Mouse (Mus musculus) mature B cell (primary cell): Measurements from ENCODE around the gene Tpst2.

Experiments
- in situ Hi-C: fragments of 300-500 bp; cut with MboI; formaldehyde crosslinking; loops from 2 replicates; pipeline ENCODE4 v1.14.3; 2019

Tpst2 gene

DNA sequence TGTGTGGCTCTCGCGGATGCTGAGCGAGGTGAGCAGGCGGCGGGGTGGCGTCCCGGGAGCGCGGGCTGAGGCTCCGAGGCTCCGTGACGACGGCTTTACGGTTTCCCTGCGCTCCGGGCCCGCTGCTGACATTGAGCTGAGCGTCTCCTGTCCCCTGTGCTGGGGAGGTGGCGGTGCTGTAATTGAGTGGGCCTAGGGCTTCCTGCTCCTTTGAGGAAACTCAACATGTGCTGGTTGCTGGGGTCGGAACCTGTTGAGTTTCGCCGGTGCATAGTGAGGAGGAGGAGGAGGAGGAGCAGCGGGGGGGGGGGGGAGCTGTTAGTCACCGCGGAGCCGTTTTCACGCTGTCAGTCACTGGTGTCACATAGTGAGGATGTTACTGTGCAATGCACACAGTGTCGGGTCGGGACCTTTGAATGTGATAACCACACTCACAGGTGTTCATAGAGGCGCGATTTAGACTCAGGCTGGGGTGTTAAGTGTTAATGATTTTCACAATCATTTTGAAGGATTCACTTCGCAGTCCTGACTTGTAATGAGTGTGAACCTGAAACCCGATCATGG, 50.0 kb downstream of the Tpst2 start:
- in situ Hi-C loops: no loop called here

DNA sequence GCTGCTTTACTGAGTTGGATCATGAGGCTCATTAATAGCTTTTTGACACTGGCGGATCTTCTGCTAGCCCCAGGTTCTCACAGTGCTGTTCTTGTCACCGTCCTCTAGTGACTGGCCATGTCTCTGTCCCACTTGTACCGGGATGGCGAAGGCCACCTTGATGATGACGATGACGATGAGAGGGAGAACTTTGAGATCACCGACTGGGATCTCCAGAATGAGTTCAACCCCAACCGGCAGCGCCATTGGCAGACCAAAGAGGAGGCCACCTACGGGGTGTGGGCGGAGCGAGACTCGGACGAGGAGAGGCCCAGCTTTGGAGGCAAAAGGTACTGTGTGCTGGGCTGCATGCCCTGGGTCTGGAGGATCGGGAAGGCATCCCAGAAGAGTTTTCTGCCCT, 51.4 kb downstream of the Tpst2 start:
- in situ Hi-C loops: no loop called here

DNA sequence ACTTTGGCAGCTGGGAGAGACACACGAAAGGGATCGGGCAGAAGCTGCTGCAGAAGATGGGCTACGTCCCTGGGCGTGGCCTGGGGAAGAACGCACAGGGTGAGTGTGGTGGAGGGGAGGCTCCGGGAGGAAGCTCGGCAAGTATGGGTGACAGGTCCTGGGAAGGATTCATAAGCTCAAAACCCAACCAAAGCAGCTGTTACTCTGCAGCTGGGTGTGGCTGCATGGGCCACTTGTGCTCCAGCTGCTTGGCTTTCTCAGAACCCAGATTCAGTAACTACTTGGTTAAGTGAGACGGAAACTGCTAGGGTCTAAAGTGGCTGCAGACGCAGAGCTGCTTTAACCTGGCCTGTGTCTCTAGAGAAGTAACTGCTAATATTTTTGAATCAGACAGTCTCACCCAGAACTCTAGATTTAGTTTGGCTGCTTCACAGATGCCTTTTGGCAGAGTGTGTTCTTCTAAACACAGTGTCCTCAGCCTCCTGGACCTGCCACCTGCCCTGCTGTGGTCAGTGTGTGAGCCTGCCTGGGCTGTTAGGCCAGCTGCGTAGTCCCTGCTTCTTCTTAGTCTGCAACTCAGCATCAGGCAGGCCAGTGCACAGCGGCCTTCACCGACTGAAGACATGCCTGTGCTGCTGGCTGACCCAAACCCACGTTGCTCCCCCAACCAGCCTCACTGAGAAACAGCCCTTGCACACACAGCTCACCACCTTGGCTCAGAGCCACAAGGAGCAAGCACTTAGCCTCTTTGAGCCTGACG, 53.5 kb downstream of the Tpst2 start:
- in situ Hi-C loops: no loop called here

DNA sequence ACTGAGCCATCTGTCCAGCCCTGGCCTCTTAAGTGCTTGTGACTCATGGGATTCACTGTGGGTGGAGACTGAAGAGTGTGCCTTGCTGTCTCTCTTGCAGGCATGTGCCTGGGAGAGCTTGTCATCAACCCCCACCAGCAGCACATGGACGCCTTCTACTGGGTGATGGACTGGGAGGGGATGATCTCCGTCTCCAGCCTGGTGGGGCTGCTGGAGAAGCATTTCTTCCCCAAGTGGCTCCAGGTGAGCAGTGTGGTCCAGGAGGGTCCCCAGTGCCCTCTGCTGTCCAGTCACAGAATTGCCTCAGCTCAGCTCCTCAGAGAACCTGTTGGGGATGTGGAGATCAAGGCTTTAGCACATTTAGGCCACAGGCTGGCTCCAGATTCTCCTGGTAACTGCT, 59.0 kb downstream of the Tpst2 start:
- in situ Hi-C loops: loop anchor here (5.0 kb wide), 1 partner anchor 93 kb away; no protein-coding TSS in a partner anchor

DNA sequence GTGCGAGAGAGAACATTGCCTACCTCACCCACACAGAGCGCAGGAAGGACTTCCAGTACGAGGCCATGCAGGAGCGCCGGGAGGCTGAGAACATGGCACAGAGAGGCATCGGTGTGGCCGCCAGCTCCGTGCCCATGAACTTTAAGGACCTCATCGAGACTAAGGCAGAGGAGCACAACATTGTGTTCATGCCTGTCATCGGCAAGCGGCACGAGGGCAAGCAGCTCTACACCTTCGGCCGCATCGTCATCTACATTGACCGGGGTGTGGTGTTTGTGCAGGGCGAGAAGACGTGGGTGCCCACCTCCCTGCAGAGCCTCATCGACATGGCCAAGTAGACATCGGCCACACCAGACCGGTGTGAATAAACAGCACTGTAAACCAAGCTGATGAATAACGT, 60.5 kb downstream of the Tpst2 start:
- in situ Hi-C loops: loop anchor here (5.0 kb wide), 1 partner anchor 95 kb away; no protein-coding TSS in a partner anchor

DNA sequence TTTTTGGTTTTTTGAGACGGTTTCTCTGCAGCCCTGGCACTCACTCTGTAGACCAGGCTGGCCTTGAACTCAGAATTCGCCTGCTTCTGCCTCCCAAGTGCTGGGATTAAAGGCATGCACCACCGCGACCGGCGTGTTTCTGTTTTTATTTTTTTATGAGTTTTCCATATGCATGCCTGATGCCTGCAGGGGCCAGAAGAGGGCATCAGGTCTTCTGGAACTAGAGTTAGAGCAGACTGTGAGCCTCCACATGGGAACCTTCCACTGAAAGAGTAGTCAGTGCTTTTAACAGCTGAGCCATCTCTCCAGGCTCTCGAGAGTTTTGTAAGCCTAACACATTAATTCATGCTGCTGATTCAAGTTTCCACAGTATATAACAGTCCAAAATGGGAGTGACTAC, 62.7 kb downstream of the Tpst2 start:
- in situ Hi-C loops: loop anchor here (5.0 kb wide), 1 partner anchor 97 kb away; no protein-coding TSS in a partner anchor

DNA sequence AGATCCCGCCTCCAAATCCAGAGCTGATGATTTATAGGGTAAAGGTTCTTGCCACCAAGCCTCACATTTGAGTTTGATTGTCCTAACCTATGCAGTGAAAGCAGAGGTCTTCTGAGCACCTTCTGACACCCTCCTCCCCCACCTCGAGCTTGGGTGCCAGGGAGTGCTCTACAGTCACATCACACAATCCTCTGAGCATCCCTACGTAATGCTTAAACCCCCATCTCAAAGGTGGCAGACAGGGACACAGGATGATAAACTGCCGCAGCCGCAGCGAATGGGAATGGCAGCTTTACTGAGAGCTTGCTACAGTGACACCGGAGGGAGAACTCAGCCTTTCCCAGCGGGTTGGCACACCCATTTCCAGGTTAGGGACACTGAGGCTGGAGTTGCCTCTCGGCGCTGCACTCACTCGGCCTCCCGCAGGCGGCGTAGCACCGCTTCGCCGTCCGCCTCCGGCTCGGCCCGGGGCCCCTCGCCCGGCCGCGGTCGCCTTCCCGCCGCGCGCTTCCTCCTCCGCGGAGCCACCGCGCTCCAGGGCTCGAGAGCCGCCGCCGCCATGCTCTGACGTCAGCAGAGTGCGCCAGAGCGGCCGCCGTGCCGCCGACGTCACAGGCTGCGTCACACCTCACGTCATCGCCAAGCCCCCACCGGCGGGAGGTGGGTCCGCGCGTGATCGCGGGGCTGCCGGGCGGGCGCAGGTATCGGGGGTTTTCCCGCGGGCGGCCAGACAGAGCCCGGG, 66.1 kb downstream of the Tpst2 start, which contains the start of the genes Srrd and Hps4:
Gene Srrd (minus strand): TSS at position 578 of the 742 bp plus-strand sequence.
Gene Hps4 (plus strand): TSS at position 621 of the 742 bp plus-strand sequence.
- in situ Hi-C loops: no loop called here

DNA sequence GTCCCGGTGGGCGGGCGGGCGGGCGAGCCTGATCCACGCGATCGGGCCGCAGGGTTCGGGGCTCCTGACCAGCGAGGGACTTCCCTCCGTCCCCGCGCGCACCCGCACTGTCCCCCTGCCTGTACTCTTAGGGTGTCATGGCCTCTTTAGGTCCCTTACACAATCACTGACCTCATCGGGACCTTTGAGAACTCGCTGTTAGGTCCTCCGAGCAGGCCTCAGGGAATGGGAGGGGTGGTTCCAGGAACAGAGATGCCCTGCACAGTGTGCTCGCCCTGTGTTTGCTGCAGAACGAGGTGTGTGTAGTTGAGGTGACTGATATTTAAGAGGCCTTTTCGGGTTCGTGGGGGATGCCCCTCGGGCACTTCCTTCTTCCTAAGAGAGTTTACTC, 66.7 kb downstream of the Tpst2 start:
- in situ Hi-C loops: no loop called here

DNA sequence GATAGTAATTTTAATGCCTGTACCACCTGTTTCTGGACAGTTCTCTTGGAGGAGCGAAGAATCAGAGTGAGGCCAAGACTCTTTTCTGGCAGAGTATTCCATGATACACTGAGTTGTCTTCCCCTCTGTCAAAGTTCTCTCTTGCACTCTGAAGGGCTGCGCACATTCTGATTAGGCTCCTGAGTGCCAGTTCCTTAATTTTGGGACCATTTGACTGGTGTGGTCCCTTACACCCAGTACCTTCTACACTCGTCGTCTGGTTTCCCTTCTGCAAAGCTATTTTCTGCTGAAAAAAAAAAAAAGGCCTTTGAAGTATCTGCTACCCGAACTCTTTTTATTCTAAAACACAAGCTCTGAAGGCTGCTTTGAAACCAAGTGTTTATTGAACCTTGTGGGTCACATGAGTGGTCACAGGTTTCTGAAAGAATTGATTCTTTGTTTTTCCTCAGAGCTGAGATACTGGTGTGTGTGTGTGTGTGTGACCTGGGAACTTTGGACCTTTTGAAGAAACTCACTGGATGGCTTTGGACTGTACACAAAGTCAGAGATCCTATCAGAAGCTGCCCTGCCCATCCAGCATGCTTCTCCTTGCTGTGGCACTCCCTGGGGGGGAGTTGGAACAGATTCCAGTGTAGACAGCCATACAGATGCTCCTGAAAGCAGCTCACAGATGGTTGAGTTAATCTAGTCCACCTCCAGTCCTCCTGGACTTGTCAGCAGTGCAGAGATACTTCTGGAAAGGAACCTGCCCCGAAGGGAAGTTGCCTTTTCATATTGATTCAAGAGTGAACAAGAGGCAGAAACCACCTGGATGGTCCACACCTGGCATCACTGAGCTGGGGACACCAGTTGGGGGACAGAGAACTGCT, 67.8 kb downstream of the Tpst2 start:
- in situ Hi-C loops: no loop called here

DNA sequence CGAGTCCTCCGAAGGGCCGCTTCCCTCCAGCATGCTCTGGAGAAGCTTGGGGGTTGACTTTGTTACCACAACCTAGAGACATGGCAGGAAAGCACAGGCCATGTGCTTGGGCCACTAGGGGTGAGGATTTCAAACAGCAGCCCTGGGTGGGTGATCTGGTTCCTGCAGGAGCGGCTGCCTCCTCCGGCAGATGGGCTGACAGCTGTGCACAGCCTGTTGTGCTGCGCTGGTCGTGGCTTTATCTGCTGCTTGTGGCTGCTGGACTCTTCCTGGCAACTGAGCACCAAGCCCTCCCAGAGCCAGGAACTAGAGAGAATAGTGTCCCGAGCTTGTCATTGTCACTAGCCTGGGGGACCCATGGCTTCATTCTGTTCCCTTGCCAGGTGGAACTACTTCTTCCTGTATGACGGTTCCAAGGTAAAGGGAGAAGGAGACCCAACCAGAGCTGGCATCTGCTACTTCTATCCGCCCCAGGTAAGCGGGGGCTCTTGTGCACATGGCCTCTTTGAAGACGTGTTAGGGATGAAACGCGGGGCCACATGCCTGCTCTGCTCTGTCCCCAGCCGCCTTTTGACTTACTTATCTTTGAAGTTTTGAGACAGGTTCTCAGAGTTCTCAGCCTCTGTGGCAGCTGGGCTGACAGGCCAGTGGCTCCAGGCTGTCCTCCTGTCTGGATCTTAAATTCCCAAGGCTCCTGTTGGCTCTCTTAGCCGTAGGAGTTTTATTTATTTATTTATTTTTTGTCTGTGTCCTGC, 69.9 kb downstream of the Tpst2 start:
- in situ Hi-C loops: no loop called here

DNA sequence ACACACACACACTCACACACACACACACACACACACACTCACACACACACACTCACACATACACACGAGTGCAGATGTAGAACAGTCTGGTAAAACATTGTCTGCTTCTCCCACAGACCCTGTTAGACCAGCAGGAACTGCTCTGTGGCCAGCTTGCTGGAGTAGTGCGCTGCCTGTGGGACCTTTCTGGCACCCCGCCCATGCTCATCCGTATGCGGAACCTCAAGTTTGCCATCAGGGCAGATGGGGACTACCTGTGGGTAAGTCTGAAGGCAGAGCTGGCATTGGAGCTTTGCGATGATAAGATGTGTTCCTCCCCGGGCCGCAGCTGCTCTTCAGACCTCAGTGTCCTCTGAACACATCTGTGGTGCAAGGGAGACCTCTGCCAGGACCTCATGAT, 72.7 kb downstream of the Tpst2 start:
- in situ Hi-C loops: no loop called here

DNA sequence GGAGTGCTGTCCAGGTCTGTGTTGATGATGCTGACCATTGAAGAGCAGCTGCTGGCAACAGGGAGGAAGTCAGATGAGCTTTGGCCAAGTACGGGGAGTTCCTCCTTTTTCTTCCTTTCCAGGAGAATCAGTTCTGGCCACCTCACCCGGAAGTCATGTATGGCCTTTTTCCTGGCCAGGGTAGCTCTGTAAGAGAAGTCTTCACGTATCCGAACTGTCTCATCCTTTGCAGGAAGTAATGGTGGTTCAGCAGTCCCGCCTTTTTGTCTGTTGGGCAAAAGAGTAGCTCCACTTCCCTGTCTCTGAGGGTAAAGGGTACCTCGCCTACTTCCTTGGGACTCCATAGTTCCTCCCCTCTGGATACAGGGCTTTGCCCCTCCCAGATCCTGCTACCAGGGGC, 79.0 kb downstream of the Tpst2 start:
- in situ Hi-C loops: no loop called here

DNA sequence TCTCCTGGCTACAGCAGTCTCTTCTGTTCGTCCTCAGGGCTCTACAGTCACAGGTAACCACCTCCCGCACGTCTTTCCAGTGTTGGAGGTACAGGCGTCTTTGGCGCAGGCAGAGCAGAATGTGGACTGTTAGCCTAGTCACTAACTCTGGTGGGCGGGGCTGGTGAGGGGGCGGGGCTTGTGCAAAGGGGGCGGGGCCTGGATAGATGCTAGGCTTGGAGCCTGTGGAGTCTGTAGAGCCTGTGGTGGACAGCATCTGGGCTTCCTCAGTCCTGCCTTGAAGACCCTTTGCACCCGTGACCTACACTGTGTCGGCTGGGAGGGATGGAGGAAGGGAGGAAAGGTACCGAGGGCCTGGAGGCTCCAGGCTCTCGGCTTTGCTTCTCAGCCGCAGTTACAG, 79.4 kb downstream of the Tpst2 start, which contains the start of gene Gm6583:
Gene Gm6583 (minus strand): TSS at position 124 of the 400 bp plus-strand sequence.
- in situ Hi-C loops: no loop called here

DNA sequence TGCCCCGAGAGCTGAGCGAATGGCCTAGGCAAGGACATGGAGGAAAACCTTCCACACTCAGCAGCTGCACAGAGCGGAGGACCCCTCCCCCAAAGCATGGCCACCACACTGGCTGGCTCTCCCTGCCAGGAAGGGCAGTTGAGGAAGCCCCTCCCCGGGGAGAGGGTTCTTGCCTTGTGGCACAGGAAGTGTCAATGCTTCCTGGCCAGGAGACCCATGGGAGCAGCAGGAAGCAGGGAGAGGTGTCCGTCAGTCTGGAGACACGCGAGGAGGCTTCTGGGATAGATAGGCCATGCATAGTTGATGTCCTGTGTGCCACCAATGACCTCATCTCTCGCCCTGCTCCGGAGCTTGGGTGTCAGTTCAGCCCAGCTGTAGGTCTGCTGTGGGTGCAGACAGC, 79.8 kb downstream of the Tpst2 start:
- in situ Hi-C loops: no loop called here

DNA sequence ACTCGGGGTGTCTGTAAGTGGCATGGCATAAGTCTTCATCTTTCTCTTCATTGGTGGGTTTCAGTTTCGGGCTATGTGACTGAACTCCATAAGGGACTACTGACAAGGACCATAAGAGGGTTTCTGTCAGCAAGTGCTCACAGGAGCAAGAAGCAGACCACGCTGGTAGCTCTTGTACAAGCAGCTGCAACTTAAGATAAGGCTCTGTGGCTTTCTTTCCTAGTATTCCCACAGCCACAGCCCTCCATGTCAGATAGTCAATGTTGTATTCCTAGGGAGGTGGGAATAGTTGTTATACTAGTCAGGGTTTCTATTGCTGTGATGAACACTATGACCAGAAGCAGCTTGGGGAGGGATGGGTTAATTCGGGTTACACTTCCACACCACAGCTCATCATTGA, 83.0 kb downstream of the Tpst2 start:
- in situ Hi-C loops: no loop called here

DNA sequence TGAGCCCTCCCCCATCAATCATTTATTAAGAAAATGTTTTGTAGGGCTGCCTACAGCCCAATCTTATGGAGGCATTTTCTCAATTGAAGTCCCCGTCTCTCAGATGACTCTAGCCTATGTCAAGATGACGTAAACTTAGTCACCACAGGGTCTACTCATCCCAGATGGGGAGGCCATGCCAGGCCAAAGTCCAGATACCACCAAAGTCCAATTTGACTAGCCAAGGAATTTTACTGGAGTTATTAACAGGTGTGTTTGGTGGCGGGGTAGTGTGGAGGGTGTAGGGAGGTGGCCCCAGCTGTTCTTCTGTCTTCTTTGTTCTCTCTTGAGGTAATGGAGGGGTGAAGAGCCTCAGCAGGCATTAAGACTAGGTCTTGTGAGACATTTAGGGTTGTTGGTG, 83.6 kb downstream of the Tpst2 start:
- in situ Hi-C loops: no loop called here

DNA sequence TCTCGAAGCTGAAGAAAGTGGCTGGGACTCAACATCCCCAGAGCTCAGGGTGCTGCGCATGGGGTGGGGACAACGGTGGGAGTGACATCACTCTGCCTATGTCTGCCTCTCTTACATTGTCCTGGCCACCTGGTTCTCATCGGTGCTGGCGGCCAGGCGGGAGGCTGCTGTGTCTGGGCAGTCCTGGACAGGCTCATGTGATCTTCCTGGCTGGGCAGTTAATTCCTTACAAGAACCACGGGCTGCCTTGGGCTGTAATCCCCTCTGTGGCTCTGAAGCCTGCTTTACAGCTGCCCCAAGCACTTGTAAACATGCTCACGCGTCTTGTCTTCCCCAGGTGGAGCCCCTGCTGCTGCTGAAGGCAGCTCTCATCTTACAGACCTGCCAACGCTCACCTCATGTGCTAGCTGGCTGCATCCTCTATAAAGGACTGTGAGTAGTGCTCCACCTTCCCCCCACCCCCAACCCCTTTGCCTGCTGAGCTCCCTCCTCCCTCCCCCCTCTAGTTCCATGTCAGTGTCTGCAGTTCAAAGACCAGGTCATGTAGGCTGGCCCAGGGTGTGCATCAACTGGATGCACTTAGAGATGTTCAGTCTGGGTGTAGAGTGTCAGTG, 87.8 kb downstream of the Tpst2 start:
- in situ Hi-C loops: no loop called here
